Mouse (Mus musculus): Measurements from ENCODE around the gene Gk5. TPM values are rescaled to one million over a fixed set of nuclear protein-coding genes. Genes with fewer than 3 reads are reported as not detected.
"Not testable (repeated sequence)": the region's sequence is repeated elsewhere in the genome, so short reads cannot be mapped to it uniquely, and the experiment has no call there.

Gk5 gene
- total RNA-seq, 2 experiments from 2014 or later, result 1.0 to 1.3 TPM

DNA sequence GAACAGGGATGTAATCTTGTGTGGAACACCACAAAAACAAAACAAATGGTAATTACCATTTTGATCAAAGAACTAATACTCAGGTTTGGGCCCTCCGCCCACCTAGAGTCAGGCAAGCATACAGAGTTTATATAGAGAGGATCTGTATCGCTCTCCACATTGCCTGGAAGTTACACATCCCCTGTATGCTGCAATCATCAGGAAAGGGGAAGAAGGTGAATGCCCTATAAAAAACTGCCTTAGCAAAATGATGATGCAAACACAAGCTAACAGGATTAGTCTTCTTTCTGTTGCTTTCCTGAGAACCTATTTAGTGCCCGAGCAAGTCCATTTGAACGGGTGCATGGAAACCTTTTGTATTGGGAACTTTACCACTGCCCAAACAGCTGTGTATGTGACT is 24.5 kb downstream of the Gk5 start:
- no peak for DNase-seq (ENCODE audit: low spot score)

DNA sequence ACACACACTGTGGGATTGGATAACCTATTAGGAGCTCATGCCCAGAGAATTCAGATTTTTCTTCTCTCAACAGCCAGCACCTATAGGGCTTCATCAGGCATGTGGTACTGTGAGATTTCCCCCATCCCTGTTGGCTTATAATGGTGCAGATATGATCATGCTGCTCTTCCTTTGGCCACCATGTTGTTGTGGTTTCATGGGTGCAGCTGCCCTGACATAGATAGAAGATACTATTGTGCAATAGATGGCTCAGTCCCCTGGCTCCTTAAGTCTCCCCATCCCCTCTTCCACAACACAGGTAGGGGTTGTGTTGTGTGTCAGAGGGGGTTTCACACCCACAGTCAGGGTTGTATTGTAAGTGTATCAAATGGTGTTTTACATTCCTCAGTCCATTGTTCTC is 25.7 kb downstream of the Gk5 start:
- DNase-seq (ENCODE audit: low spot score), result no peak

DNA sequence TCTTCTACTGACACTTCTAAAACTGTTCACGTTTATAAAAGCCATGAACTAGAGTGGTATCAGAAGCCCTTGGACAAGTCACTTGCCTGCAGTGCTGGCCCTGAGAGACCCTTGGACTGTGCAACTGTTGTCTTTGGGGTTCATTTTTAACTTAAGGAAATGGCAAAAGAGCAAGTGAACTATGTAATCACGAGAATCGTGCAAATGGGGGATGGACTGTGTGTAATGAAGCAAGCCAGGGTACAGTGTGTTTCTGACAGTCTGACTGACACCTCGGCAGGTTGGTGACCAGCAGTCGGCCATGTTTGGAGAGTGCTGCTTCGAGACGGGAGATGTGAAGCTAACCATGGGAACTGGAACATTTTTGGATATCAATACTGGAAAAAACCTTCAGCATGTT is 33.6 kb downstream of the Gk5 start:
- no peak for DNase-seq (ENCODE audit: low spot score)

DNA sequence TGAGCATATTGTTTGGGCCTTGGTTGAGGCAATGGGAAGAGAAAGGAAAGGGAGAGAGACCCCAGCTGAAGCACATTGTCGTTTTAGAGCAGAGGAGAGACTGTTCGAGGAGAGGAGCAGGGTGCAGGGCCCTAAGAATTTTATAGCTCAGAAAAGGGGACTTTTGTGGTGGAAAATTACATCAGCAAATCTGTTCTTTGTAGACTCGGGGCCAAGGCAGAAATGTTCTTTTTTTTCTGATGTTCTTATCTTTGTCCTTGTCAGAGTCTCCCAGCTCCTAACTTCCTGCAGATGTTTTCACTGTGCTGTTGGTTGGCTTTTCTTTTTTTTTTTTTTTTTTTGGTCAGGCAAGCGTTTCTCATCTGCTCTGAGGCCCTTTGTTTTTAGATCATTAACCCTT is 39.3 kb downstream of the Gk5 start:
- no peak for DNase-seq (ENCODE audit: low spot score)

DNA sequence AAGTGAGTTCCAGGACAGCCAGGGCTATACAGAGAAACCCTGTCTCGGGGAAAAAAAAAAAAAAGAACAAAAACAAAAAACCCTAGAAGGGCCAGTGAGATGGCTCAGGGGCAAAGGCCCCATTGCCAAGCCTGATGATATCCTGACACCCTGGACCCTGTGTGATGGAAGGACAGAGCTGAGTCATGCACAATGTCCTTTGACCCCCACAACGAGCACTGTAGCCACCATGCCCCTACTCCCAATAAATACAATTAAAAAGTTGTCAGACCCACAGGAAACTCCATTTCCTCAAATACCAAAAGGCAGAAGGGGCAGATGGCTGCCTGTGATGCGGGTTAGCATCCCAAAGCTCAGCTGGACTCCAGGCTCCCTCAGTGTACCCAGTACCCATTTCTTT is 39.9 kb downstream of the Gk5 start:
- no peak for DNase-seq (ENCODE audit: low spot score)

DNA sequence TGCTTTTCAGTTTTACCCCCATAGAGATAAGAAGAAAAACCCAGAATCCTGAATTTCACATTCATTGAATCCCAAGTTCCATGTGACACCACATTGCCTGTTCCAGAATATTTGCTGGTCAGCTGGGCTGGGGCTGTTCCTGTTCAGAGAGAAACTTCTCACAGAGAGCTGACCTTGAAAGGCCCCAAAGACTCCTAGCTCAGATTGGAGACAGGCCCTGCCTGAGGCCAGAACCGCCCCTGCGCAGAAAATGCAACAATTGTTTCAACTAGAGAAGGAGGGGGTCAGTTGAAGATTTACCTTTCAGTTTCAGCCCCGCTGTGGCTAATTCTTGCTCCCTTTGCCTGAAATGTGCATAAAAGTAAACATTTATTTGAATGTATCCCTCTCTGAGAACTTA is 41.6 kb downstream of the Gk5 start:
- no peak for DNase-seq (ENCODE audit: low spot score)

DNA sequence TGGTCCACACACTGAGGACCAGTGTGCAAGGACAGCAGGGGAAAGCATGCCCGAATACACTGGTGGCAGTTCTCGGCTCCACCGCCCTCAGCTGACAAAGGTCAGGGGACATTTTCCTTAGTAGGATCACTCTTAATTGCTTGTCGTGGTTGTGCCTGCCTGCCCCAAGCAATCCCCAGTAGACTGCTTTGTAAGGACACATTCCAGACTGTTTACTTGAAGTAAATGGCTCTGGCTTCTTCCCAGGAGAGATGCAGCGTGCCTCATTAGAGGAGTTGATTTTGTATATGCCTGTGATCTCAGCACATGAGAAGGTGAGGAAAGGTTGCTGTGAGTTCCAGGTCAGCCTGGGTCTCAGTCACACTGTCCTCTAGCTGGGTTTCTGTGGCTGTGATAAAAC is 43.3 kb downstream of the Gk5 start:
- DNase-seq (ENCODE audit: low spot score), result no peak

DNA sequence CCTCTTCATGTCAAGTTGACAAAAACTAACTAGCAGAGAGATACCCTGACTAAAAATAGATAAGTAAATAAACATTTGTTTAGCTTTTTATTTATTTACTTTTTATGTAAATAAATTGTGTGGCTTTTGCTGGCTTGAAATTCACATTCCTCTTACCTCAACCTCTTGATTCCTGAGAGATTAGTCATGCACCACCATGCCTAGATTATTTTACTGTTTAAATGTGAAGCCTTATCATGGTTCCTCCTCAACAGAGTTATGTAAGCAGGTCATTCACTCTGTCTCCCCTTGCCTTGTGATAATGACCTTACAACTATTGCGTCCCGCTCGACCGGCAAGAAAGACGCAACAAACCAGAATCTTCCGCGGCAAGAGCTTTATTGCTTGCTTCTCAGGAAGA is 44.3 kb downstream of the Gk5 start:
- DNase-seq (ENCODE audit: low spot score), result no peak

DNA sequence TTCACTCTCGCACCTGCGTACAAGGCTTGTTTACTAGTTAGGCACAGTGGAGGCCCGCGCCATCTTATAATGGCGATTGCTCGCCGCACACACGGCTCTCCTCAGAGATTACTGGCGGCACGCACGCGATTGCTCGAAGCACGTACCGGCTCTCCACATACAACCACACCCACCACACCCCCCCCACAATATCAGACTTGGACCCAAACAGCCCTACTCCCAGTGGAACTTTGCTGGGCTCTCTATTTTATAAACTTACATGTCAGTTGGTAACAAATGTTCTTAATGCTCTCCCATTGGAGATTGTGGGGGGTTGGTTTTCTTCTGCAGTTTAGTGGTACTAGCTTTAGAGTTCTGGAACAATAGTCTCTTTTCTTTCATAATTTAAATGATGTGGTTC is 44.8 kb downstream of the Gk5 start:
- not testable (repeated sequence) for DNase-seq (ENCODE audit: low spot score)

DNA sequence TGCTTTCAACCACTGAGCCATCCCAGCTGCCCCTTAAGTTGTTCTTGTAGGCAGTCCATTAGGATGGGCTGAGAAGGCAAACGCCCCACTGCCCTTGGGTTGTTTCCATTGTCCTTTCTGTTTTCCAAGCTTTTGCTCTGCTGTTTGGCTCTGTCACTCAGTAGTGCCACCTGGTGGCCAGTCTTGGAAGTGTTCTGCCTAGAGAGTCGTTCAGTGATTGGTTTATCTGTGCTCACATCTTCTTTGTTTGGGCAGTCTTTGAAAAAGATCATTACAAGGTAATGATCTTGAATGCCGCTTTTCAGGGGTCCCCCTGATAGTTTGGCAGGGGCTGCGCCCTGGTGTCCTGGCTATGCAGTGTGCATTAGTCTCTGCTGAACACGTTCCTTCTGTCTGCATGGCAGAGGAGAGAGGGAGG is 48.0 kb downstream of the Gk5 start:
- peak; percentile 59 for DNase-seq (ENCODE audit: low spot score)

DNA sequence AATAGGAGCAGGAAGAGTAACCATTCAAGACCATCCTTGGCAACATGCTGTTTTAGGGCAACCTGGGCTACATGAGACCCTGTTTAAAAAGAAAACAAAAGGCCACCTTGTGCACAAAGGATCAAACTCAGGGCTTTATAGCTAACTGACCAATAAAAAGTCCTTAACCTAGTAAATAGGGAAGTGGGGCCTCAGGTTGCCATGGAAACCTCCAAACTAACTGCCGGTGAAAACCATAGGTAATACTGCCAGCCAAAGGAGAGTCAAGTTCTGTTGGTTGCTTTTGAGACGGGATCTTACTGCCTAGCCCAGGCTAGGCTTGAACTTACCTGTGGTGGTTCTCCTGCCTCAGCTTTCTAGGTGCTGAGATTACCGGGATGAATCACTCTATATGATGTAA is 51.4 kb downstream of the Gk5 start:
- no peak for DNase-seq (ENCODE audit: low spot score)

DNA sequence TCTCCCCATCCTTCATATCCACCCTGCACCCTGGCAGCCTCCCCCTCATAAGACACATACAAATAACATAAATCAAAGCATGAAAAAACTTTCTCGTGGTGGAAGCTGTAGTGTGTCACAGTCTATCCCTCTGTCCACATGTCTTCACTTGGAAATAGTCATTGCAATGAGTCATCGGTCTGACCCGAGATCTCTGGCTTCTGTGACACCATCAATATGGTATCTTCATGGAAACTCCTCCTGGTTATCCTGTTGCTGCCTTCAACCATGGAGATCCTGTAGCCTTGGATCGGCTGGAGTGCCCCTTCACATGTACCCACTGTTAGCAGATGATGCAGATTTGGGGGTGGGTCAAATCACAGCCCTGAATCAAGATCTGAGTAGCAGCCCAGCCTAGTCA is 65.7 kb downstream of the Gk5 start:
- no peak for DNase-seq (ENCODE audit: low spot score)

DNA sequence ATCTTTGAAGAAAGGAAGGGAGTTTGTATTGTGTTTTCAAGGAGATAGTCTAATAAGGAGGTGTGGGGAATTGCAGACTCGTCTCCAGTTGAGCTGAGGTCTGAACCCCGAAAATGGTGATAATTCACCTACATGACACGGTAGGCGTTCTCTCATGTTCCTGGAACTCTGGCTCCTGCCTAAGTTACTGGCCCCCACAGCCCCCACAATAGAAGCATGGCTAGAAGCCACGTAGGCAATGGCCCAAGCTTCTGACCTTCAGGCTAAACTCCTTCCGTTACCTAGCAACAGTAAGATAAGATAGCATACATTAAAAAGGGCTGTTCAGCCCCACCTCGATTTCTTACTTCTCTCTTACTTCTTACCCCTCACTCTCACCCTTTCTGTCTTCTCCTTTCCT is 67.5 kb downstream of the Gk5 start:
- no peak for DNase-seq (ENCODE audit: low spot score)

DNA sequence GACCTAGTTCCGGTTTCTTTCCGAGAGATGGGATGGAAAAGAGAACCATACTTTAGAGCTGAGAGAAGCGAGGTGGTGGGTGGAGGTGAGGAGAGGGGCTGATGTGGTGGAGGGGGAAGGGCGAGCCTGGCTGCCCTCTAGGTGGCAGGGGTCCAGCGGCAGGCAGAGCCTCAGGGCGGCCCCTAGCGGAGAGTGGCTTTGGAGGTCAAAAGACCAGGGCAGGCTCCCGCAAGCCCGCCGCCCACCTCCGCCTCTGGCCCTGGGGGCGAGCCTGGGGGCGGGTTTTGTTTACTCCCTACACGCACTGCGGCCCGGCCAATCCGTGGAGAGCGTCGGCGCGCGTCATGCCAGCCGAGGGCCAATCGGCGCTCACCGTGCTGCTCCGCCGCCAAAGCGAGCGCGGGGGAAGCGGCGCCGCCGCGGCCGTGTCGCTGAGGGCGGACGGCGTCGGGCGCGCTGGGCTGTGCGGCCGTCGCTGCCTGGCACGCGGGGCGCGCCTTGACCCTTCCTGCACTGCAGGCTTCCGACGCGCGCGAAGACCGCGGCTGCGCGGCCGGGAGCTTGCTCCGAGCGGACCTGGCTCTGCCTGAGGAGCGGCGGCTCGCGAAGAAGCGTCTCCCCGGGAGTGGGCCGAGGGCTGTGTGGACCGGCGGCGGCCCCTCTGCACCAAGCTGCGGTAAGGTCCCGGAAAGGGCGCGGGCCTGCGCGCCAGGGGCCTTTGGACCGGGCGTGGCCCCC is 76.9 kb downstream of the Gk5 start, which contains the start of gene Tfdp2:
TSS of gene Tfdp2 (plus strand) at position 391 of the 738 bp plus-strand sequence.
- peak; percentile 90 for DNase-seq (ENCODE audit: low spot score)

DNA sequence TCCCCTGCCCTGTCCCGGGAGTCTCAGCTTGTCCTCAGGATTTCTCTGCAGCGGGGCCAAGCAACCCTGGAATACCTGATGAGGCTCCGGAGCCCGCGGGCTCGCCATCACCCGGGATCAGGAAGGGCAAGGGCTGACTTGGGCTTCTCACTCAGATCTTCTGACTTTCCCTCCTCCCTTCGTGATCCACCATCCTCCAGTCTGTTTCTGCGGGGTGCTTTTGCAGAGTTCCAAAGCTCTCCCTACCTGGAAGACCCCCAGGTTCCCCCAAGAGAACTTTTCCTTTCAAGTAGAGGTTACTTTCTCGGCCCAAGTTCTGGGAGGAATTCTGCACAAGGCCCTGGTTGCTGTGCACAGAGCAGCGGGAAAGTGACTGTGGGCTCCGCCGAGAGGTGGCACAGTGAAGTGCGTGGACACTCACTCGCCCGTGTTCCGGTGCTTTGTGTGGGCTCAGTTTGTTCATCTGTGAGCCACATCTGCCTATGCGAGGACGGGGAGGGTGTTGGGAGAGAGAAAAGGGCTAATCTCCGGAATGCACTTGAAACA is 77.5 kb downstream of the Gk5 start:
- peak; percentile 47 for DNase-seq (ENCODE audit: low spot score)

DNA sequence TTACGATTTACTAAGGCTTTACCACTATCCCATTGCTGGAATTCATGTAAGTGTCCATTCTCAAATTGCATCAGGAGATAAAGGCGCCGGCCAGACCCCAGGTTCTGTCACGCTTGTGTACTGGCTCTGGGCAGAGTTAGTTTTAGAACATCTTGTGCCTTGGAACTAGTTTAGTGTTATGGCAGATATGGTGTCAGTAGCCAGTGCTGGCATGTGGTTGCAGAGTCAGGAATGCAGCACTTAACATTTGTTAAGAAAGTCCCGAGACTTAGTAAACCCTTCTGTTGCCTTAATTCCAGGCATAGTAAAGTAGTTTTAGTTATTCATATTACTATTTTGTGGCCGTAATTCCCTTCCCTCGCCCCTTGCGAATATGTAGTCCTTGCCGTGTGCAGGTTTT is 78.6 kb downstream of the Gk5 start:
- DNase-seq (ENCODE audit: low spot score), result peak; percentile 71

DNA sequence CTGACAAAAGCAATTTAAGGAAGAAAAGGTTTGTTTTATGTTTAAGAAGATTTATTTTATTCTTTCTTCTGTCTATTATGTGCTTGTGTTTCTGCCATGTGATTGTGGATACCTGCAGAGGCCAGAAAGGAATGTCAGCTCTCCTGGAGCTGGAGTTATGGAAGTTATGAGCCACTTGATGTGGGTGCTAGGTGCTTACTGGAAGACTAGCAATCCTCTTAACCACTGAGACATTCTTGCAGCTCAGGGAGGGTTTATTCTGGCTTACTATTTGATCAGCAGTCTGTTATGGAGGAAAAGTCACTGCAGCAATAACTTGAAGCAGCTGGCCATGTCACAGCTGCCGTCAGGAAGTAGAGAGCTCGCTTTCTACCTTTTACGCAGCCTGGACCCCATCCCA is 84.5 kb downstream of the Gk5 start:
- no peak for DNase-seq (ENCODE audit: low spot score)

DNA sequence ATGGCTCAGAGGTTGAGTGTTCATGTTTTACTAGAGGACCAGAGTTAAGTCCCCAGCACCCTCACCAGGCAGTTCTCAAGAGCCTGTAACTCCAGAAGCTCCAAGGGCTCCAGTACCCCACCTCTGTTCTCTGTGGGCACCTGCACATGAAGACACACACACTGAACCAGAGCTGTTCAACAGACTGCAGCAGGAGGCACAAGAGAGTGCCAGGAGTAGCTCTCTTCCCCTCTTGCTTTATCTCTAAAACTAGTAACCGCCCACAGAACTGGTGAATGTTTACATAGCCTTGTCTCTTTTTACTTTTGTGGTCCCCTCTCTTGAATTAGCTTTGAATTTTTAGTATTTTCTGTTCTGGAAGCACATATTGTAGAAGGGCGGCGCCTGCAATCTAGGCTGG is 88.3 kb downstream of the Gk5 start:
- DNase-seq (ENCODE audit: low spot score), result no peak

DNA sequence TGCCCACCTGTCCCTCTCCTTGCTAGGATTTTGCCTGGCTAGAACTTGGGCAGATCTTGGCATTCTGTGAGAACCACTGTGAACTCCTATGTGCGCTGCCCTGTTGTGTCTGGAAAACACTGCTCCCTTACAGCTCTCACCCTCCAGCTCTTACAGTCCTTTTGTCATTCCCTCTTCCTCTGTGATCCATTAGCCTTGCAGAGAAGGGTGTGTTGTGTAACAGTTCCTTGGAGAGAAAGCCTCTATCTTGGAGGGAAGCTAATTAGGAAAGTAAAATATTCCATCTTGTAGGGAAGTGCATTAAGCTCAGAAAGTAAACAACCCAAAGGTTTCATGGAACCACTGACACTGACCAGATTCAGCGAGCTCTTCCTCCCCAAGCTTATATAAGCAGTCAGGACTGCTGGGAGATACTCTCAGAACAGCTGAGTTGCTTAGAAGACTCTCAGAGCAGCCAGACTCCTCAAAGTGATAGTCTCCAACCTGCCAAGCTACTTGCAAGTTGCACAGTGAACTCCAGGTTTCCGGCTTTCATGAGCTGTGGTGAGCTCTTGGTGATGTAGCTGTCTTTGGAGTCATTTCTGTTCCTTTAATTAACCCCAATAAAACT is 94.0 kb downstream of the Gk5 start:
- DNase-seq (ENCODE audit: low spot score), result no peak

DNA sequence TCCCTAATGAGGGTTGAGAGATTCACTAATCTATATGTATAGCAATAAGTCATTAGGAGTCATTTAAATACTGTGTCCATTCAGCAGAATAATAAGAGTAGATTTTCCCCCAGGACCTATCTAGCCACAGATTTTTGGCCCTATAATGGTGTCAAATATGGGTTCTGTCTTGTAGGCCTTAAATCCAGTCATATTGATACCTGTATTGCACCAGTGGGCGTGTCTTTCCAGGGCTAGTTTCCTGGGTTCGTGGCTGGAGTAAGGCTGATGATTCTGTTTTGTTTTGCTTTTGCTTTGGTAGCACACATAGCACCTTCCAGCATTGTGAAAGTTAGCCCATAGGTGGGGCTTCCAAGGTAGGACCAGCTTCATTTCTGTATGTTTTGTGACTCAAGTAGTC is 95.0 kb downstream of the Gk5 start:
- DNase-seq (ENCODE audit: low spot score), result no peak

DNA sequence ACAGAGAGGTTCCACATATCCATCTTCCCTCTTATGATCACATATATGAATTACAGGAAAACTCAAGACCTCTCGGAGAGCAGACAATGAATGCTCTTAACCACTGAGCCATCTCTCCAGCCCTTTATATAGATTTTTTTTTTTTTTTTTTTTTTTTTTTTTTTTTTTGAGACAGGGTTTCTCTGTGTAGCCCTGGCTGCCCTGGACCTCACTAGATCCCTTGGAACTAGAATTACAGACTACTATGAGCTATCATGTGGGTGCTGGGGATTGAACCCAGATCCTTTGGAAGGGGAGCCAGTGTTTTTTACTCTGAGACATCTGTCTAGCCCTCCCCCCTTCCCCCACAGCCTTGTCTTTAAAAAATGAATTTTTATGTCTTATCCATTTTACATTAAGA is 98.1 kb downstream of the Gk5 start:
- no peak for DNase-seq (ENCODE audit: low spot score)

DNA sequence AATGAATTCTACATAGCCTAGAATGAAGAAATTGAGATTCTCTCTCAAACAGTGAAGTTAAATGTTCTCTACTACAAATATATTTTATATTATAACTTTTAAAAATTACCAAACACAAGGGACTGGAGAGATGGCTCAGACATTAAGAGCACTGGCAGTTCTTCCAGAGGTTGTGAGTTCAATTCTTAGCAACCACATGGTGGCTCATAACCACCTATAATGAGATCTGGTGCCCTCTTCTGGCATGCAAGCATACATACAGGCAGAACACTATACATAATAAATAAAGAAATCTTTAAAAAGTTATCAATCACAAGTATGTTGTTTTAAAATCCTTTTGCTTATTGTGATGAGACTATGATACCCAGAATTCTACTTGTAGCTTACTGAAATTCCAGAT is 98.6 kb downstream of the Gk5 start:
- DNase-seq (ENCODE audit: low spot score), result no peak

DNA sequence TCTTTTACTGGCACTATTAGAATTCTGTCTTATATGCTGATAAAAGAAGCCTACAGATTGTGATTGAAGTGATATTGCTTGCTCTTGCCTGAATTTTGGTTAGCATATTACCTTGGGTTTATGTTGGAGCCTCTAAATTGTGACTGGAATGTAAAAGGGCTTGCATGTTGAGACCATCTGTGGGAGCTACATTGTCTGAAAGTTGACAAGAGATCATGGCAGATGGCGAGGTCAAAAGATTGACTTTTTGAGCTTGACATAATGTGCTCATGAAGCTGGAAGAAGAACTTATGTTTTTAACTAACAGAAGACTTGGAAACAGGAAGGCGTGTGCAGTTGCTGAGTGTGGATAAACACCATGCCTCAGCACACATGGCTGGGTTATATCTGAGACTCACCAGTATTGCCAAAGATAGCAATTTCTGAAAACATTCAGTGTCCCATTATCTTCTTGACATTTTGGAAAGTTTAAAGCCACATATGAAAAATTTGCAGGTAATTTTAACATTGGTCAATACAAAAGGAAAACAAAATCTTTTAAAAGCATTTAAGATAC is 100.0 kb downstream of the Gk5 start:
- DNase-seq (ENCODE audit: low spot score), result no peak

All from gastrocnemius, adult 18-20 months (tissue).